Mouse (Mus musculus): ENCODE measurements around the gene Plppr1.

DNA sequence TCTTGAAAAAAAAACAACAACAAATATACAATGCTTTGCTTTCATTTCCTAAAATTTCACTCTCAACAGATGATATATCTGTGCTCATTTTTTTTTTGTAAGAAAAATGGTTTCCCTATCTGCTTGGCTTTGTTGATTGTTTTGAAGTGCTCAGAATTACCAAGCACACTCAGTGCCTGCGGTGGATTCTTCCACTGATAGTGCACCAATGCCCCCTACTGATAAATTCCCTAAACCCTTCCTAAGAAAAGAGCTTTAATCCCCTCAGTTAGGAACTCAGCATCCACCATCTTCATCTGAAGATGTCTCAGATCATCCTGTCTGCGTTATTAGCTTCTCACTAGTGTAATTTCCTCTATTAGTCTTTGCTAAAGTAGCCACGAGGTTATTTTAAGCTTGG is 192.2 kb downstream of the Plppr1 start:
- TF ChIP-seq POLR2A (IDR thresholded peaks at IDR 0.05; ENCODE audit: borderline replicate concordance, control insufficient read depth, low read depth, low read length) (no peak), CTCF (IDR thresholded peaks at IDR 0.05; ENCODE audit: control insufficient read depth, insufficient read depth, low read length) (no peak)

Measured in bone marrow, adult 2 months (tissue).